Mouse (Mus musculus): ENCODE results near the gene Ppp1r10.

Ppp1r10 gene

GRCm38 (mm10) chr17:35903343-35903991 lies 12.8 kb upstream of the Ppp1r10 start:
- no peak for DNase-seq (ENCODE audit: low read depth, low spot score)

- DNase-seq (ENCODE audit: low read depth, low spot score): no peak
Observed at GRCm38 (mm10) chr17:35903992-35904355, 12.3 kb upstream of the Ppp1r10 start.

- DNase-seq (ENCODE audit: low read depth, low spot score): no peak
Observed at GRCm38 (mm10) chr17:35905587-35905986, 10.6 kb upstream of the Ppp1r10 start.

- no peak for DNase-seq (ENCODE audit: low read depth, low spot score)
Observed at GRCm38 (mm10) chr17:35907609-35908008, 8.6 kb upstream of the Ppp1r10 start.

- DNase-seq (ENCODE audit: low read depth, low spot score): no peak
Observed at GRCm38 (mm10) chr17:35909186-35909918, 6.9 kb upstream of the Ppp1r10 start.

GRCm38 (mm10) chr17:35909919-35910369 lies 6.3 kb upstream of the Ppp1r10 start, which contains the start of gene Atat1:
Gene Atat1, minus strand, starts transcription at chr17:35910075.
- DNase-seq (ENCODE audit: low read depth, low spot score): peak; percentile 91

GRCm38 (mm10) chr17:35914975-35915374 lies 1.3 kb upstream of the Ppp1r10 start:
- no peak for DNase-seq (ENCODE audit: low read depth, low spot score)

GRCm38 (mm10) chr17:35915538-35916296 lies 517 bp upstream of the Ppp1r10 start:
- DNase-seq (ENCODE audit: low read depth, low spot score): peak; percentile 58

GRCm38 (mm10) chr17:35917143-35917462 lies 869 bp downstream of the Ppp1r10 start:
- no peak for DNase-seq (ENCODE audit: low read depth, low spot score)

GRCm38 (mm10) chr17:35917463-35918251 lies 1.4 kb downstream of the Ppp1r10 start:
- peak; percentile 71 for DNase-seq (ENCODE audit: low read depth, low spot score)

GRCm38 (mm10) chr17:35918276-35919059 lies 2.2 kb downstream of the Ppp1r10 start:
- peak; percentile 74 for DNase-seq (ENCODE audit: low read depth, low spot score)

GRCm38 (mm10) chr17:35919060-35919715 lies 3.0 kb downstream of the Ppp1r10 start:
- peak; percentile 98 for DNase-seq (ENCODE audit: low read depth, low spot score)

- no peak for DNase-seq (ENCODE audit: low read depth, low spot score)
Observed at GRCm38 (mm10) chr17:35919864-35920301, 3.6 kb downstream of the Ppp1r10 start.

- DNase-seq (ENCODE audit: low read depth, low spot score): no peak
Observed at GRCm38 (mm10) chr17:35920384-35920783, 4.2 kb downstream of the Ppp1r10 start.

- DNase-seq (ENCODE audit: low read depth, low spot score): peak; percentile 70
Observed at GRCm38 (mm10) chr17:35920862-35921562, 4.8 kb downstream of the Ppp1r10 start.

GRCm38 (mm10) chr17:35921710-35922109 lies 5.5 kb downstream of the Ppp1r10 start:
- DNase-seq (ENCODE audit: low read depth, low spot score): no peak

GRCm38 (mm10) chr17:35922566-35922965 lies 6.3 kb downstream of the Ppp1r10 start:
- no peak for DNase-seq (ENCODE audit: low read depth, low spot score)

- DNase-seq (ENCODE audit: low read depth, low spot score): no peak
Observed at GRCm38 (mm10) chr17:35923281-35923680, 7.0 kb downstream of the Ppp1r10 start.

GRCm38 (mm10) chr17:35927471-35927870 lies 11.2 kb downstream of the Ppp1r10 start:
- no peak for DNase-seq (ENCODE audit: low read depth, low spot score)

GRCm38 (mm10) chr17:35929534-35929933 lies 13.3 kb downstream of the Ppp1r10 start:
- no peak for DNase-seq (ENCODE audit: low read depth, low spot score)

Measured in ES-CJ7 (cell line).